Mouse (Mus musculus): ENCODE measurements at regions not wholly inside any gene's neighbourhood (a gene's known extent, or its start where the extent isn't known, plus 50 kb on each side); places are given as distances from the start of the nearest gene placed in this dataset.

DNA sequence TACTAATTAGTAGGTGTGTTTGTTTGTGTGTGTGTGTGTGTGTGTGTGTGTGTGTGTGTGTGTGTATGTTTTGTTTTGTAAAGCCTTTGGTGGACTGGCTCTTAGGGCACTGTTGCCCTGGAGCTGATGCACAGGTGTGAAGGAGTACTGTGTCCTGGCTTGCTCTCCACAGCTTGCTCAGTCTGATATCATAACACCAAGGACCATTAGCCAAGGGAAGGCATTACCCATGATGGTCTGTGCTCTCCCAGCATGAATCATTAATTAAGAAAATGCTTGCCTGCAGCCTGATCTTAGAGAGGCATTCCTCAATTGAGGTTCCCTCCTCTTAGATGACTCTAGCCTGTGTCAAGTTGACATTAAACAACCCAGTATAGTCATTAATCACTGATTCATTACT is 54.7 kb downstream of the Spry2 start:
- DNase-seq, result no peak

DNA sequence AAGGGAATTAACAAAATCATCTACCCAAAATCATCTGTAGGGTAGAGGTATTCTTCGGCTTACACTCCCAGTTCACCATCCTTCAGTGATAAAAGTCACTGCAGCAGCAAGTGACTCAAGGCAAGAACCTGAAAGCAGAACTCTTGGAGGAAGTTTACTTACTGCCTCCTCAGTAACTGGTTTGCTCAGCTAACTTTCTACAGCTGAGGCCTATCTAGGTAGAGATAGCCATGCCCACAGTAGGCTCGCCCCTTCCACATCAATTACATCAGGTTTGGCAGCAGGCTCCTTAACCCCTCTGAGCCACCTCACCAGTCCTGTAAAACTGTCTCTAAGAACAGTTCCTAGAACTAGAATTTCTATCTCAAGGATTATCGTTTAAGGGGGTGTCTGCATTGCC is 59.1 kb downstream of the Spry2 start:
- no peak for DNase-seq

DNA sequence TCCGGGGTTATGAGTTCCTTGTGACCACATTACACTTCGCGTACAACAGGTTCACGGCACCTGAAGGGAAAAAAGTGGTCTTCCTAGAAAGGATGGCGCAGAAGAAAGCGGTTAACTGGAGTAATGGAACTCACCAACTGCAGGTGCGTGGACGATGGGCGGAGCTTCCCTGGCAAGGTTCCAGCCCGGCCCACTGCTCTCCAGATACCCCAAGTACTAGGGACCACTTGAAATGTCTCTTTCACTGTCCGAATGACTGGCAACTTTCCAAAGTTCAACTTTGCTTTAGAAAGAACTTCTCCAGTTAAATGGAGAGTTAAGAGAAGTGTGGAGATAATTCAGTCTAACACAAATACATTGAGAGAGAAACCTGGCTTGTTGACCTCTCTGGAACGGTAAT is 65.9 kb downstream of the Spry2 start:
- DNase-seq, result peak; percentile 55 to 75

DNA sequence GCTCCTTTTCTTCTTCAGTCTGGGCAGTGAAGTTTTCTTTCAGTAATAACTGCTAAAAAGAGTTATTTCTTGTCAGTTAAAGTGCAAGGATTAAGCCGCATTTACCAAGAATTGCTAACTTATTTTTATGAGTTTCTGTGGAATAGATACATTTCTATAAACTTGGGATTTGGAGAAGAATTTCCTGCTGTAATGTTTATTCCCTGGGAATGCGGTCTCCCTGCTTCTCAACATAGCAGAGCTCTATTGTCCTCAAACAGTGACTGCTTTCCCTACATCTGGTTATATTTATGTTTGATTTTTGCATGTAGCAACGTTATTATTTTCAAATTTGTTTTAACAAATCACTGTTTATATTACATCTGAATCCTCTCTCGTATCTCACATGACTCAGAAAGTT is 66.3 kb downstream of the Spry2 start:
- DNase-seq, result no peak

DNA sequence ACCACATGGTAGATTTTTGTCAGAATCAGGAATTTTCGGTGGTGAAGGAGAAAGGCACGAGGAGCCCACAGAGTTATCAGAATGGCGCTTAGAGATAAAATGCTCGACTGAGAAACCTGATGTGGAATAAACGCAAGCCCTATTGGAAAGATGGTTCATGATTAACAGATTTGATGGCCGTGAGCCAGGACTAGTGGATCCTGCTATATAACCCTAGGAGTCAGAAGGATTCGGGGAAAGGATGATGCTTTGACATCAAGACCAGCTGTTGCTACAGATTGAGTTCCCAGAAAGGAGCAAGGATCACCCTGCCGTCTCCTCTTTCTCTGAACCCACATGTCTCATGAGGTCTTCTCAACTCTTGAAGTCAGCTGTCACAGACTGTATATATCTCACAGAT is 73.5 kb downstream of the Spry2 start:
- DNase-seq, result no peak

DNA sequence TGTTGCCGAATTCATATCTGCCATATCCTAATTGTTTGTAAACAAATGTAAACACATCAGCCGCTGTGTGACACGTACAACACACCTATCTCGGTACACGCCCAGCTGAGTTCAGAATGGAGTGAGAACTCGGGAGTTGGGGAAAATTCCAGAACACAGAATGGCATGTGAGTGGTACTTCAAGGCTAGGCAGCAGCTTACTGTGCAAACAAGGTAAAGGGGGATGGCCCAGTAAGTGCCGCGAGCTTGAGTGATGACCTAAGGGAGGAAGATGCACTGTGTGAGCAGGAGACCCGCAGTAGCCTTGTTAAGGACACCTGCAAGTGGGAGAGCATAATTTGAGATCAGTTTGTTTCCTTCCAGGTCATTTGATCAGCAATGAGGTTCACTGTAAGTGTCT is 74.0 kb downstream of the Spry2 start:
- peak; percentile 54 to 73 for DNase-seq

DNA sequence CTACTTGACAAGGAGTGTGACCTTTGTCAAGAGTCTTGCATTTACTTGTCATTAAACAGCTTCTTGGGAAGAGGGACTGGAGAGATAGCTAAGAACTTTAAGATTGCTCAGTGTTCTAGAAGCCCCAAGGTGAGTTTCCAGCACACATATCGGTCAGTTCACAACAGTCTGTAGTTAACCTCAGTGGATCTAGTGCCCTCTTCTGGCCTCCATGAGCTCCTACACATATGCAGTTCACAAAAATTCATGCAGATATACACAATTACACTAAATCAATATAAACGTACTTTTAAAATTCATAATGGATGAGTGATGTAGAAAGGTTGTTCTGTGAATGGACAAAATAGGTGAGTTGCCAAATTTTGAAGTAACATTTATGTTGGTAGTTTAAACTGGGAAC is 77.1 kb downstream of the Spry2 start:
- no peak for DNase-seq

DNA sequence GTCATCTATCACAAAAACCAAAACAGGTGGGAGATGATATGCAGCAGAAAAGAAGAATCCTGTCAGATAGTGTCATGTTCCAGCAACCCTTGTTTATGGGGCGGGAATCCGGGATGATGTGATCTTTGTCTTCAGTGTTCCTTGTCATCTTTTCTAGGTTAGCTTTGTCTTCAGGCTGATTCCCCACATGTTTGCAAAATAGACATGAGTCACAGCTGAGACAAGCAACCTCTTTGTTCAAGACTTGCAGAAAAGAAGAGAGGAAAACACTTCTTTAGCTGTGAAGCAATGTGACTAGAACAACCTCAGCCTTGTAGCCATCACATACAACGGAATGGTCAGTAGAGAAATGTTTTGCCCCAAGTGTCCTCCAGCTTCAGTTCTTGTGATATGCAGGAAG is 77.8 kb downstream of the Spry2 start:
- DNase-seq, result no peak

DNA sequence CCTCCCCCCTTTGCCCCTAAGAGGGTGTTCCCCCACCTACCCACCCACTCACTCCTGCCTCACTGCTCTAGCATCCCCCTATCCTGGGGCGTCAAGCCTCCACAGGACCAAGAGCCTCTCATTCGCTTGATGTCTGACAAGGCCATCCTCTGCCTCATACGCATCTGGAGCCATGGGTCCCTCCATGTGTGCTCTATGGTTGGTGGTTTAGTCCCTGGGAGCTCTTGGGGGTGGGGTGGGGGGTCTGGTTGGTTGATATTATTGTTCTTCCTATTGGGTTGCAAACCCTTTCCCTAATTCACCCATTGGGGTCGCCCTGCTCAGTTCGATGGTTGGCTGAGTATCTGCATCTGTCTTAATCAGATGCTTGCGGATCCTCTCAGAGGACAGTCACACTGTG is 79.1 kb downstream of the Spry2 start:
- DNase-seq, result no peak

DNA sequence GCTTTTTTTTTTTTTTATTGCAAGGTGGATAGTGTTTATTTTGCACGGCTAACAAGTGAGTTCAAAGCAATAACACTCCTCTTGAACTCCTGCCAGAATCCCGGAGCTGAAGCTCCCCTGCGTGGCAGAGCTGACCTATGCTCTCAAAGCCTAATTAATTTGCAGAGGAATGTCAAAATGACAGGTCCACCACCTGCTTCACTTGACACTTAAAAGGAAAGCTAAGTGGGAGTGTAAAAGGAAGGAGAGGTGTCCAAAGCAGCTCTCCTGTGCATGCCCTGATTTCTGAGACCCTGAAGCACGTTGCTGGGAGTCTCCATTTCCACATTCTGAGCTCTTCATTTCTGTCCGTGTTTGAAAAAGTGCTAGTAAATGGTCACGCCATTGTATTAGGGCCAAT is 80.8 kb downstream of the Spry2 start:
- no peak for DNase-seq

DNA sequence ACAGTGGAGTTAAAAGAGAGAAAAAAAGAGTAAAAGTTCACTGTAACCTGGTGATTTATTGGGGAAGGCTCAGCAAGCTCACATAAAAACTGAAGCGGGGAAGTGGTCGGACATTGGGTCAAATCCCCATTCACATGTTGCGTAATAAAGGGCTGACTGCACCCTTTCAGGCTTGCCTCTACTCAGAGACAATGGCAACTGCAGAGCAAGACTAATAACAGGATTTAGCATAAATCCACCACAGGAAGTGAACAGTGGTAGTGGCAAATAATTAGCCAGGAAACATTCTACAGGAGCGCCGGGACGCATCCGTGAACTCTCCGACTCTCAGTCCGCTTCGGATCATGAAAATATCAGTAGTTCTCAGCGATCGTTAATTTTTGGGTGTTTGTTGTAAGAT is 81.3 kb downstream of the Spry2 start:
- DNase-seq, result no peak

DNA sequence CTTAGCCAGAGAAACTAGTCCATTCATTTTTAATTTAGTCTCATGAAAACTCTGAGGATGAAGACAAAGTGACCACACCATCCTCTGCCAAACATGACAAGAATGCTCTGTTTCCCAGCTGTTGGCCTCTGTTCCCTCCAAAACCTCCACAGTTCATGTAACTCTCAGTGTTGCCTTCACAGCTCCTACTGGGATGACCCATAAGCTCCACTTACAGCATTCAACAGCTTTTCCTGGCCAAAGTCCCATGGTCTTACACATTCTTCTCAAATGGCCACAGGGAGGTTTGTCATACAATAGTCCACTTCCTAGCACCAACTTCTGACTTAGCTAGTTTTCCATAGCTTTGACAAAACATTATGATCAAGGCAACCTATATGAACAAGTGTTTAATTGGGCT is 83.0 kb downstream of the Spry2 start:
- no peak for DNase-seq

DNA sequence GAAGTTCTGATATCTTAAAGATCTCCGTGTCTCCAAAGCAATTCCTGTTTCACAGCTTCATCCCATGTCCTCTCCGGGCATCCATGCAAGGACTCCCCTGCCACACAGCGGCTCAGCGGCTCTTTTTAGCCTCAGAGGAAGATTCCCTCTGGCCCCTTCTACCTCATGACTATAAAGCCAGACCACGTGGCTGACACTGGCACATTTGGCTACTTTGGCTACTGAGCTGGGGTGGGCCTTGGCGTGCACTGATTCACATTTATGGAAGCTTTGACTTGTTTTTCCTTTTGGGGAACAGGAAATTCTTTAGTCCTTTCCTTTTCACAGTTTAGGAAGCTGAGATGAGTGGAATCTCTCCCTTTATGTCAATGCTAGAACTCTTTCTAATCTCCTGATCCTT is 83.5 kb downstream of the Spry2 start:
- no peak for DNase-seq

DNA sequence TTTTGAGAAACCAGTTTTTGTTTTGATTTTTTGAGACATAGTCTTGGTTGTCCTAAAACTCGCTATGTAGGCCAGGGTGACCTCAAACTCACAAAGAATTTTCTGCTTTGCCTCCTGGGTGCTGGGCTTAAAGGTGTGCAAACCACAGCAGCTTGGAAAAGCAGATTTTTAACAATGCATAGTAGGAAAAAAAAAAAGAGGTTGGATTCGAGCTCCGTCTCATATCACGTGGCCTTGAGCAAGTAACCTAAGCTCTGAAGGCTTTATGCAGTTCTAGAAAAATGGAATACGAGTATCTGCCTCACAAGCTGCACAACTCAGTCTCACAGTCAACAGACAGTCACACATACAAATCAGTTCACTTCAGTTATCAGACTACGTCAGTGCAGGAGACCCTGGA is 90.9 kb downstream of the Spry2 start:
- DNase-seq, result no peak

DNA sequence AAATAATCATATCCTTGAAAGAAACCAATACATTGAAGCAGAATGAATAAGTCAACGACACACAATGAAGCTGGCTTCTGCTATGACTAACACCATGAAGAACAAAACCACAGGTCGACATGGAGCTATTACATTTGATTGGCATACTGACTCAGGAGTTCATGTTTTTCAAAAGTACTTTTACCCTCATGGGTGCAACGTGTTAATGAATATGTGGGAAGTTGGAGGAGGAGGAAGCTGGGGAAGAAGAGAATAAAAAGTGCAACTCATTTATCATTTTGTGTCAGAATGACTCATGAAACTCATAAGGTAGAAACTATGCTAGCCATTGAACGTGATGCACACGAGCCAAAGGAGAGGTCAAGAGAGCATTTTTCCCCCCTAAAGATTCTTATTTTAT is 91.3 kb downstream of the Spry2 start:
- no peak for DNase-seq

DNA sequence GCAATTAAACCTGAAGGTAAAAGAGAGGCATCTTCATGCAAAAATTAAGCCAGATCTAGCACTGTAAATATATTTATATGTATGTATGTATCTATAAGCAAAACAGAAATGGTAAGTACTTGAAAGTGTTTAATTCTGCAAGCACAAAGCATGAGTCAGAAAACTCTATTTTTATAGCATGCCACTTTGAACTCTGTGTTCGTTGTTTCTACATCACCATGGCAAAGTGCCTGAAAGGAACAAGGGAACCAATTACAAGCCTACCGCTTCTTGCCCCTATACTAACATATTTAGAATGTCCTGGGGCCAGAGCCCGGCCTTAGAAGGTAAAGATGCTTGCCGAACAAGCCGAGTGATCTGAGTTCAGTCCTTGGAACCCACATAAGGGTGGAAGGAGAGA is 91.9 kb downstream of the Spry2 start:
- no peak for DNase-seq

DNA sequence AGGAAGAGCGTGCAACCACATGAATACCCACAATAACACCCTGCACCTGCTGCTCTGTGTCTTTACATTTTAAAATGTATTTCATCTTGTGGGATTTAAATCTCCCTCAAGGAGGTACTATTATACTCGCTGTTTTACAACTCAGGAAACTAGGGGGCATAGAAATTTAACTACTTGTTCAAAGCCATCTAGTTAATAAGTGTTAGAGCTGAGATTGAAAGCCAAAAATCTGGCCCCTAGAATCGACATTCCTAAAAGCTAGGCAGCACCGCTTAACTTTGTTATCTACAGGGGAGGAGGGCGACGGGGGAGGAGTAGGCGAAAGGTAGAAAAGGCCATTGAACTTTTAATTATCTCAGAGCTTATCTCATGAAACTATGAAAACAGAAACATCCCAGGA is 93.3 kb downstream of the Spry2 start:
- no peak for DNase-seq

DNA sequence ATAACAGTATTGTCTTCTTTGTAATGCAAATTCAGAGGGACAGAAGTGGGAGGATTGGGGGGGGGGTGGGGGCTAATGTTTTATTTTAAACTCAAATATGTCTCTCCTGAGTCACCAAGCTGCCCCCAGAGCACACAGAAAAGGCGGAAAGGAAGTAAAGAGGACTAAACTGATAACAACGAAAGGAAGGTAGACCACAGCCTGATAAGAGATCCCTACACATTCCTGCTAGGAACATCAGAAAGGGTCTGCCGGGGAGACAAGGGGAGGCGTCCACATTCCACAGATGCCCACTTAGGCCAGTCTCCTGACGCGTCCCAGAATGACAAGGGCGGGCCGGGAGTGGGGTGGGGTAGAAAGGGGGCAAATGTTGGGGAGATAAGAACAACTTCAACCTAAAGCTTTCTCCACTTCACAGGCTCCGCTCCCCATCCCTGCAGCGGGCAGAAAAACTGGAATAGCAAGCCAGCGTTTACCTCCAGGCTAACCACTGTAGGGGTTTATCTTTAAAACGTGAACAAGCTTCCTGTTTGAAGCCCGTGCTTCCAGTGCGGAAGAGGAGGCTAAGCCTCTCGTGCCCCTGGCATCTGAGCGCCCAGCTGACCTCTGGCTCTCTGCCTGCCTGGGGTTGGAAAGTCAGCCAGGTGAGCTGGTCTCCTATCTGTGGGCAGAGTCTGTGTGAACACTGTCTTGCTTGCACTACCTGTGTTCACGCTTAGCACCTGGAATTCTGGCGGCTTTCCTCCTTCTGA is 93.9 kb downstream of the Spry2 start:
- peak; percentile 61 to 83 for DNase-seq

DNA sequence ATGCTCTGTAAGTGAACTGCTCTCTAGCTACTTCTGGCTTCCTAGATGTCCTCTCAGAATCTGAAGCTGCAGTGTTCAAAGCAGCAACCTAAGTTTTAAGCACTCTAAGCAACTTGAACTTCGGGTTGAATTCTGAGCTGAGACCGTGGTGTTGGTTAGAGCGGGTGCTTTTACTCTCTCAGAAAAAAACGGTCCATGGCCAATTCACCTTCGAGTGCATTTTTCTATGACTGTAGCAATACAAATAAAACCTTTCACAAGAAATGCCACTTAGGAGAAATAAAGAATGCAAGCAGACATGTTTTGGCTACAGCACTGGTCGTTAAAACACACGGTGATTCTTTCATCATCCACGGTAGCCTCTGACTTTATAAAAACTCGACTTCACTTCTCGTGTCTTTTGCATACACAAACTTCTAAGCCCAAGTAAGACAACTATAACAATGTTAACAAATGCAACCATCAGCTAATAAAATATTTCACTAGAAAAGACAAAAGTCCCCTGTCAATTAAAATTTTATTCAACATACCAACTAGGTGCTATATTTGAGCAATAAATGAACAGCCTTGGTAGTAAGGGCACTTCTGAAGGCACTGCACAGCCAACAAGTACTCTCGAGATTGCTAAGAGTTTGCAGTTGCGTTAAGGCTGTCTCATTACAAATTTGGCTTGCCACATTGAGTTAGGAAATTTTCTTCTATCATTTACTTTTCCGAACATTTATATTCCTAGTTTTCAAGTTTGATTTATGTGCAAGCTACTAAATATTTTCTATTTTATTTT is 96.3 kb downstream of the Spry2 start:
- DNase-seq, result peak; percentile 32 to 36

DNA sequence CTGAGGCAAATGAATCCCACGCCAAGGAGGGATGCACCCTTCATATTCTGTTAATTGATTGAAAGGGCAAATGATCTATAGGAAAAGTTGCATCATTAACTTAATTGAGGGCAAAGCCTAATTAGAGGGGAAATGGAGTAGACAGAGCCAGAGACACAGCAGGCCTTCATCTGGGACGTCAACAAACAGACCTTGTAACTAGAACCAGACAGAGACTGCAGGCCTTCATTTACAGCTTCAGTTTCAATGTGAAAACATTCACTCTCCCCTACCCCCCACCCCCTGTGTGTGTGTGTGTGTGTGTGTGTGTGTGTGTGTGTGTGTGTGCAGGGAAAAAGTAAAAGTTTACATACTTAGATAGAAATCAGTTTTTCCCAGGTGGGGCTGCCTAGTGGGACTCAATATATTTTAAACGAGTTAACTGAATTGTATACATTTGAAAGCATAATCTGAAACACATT is 97.2 kb downstream of the Spry2 start:
- DNase-seq, result no peak

DNA sequence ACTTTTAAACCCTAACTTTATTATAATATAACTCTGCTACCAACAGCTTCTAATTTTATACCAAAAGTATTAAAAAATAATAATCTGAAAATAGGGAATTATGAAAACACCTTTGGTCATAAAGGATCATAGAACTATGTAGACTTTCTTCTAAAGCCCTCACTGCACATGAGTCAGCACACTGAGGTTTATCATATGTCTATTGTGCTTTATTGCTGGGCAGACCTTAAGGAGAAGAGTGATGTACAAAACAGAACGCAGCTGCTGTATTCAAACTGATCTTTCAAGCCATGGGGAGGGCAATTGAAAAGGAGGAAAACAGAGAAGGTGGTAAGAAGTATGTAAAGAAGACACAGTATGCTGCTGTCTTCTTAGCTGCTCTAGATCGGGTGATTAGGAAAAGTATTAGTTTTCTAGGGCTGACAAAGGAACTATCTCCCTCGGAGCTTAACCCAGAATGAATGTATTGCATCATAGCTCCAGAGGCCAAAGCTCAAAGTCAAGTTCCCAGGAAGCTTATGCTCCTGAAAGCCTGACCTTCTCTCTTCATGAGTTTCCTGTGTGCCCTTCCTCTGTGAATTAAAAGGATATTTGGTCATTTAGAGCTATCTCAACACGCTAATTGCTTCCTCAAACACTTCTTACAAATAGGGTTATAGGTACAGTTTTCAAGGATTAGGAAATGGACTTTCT is 103.5 kb downstream of the Spry2 start:
- DNase-seq, result no peak

DNA sequence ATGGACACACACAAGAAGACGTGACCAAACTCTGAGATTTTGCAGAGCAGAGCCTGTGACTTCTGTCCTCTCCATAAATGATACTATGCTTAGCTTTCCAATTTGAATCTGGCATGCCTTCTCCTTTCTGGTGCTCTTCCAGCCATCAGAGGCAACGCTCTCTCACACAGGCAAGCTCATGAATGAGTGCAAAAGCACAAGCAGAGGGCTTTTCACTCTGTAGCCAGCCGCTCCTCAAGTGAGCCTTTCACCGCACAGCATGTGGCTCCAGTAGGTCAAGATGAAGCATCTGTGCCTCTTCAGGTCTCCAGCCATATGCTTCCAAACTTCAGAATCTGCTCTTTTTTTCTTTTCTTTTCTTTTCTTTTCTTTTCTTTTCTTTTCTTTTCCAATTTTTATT is 106.2 kb downstream of the Spry2 start:
- no peak for DNase-seq

DNA sequence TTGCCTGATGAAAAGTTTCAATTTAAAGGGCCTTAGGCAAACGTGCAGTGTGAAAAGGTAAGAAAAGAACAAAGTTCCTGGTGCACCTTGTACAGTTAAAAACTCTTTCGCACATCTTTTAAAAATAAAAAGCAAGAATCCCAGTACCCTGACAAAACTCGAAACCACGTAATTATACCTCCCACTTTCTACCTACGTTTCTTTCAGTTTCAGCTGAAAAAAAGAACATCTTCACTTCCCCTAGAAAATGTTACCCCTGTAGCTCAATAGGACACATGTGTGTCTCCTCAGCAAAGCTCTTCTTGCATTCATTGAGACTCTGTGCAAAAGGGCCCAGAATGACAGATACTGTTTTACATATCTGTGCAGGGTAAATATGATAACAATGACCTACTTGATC is 113.2 kb downstream of the Spry2 start:
- DNase-seq, result no peak

DNA sequence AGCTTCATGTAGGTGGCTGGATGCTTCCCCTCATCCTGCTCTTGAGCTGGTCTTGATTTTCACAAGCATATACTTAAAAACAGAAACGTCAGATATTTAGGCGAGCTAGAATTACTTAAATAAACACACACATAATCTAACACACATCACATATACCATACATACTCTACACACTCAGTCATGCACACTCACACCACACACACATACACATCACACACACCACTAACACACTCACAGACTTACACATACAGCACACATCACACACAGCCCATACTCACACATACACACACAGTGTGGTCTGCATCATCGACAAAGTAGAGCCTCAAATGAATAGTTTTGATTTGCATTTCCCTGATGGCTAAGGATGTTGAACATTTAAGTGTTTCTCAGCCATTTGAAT is 116.9 kb downstream of the Spry2 start:
- DNase-seq, result no peak

Data from lung, postnatal 4 days (tissue).